Mouse (Mus musculus) thymus, postnatal 36 days (tissue): ENCODE data around the gene Agap1.

Experiments
- DNase-seq, 2 experiments: peaks; one replicate each; pipeline ENCODE4 v3.0.0; 2022; ENCODE audit warnings: mixed read lengths in 2 of 2

The Agap1 gene

DNA sequence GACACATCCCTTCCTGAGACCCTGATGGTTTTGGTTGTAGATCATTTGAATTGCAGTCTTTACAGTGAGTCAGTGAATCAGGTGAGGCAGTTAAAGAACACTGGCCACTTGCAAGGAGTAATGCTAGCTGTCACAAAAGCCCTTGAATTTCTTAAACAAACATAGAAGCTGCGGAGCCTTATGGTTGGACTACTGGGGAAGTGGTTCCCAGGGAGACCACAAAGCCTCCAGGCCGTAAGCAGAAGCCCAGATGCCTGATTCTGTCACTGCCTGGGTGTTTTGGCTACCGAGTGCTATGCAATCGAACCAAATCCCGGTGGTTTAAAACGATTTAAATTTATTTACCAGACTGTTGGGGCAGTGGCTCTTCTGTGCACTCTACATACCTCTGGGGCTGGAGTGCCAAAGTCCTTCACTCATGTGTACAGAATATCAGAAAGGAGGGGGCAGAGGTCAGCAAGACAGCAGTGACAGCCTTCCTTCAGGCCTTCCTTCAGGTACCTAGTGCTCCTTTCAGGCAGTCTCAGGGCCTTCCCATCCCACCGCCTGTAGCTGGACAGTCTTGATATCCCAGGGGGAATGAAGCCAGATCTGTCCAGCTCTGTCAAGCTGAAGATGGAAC is 264.3 kb downstream of the Agap1 start:
- no peak for DNase-seq

- no peak for DNase-seq
Measured at GRCm38 (mm10) chr1:89724141-89724540, 269.5 kb downstream of the Agap1 start.

GRCm38 (mm10) chr1:89724555-89724954 is 269.9 kb downstream of the Agap1 start:
- no peak for DNase-seq

DNA sequence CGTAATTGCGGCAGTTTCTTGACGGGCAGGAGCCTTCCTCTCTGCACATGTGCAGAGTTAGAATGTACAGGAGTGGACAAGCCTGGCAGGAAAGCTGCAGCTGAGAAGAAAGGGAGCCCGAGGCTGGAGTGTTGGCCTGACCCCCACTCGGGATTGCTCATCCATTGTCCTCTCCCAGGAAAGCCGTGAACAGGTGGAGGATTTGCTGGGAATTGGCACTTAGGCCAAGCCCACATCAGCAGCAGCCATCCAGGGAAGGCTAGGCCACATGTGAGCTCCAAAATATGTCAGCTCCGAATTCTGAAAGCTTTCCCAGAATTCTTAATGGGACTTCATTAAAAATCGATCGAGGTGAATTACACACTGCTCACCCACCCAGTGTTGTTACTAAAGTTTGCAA is 270.4 kb downstream of the Agap1 start:
- no peak for DNase-seq

- no peak for DNase-seq
Measured at GRCm38 (mm10) chr1:89728481-89728880, 273.9 kb downstream of the Agap1 start.

DNA sequence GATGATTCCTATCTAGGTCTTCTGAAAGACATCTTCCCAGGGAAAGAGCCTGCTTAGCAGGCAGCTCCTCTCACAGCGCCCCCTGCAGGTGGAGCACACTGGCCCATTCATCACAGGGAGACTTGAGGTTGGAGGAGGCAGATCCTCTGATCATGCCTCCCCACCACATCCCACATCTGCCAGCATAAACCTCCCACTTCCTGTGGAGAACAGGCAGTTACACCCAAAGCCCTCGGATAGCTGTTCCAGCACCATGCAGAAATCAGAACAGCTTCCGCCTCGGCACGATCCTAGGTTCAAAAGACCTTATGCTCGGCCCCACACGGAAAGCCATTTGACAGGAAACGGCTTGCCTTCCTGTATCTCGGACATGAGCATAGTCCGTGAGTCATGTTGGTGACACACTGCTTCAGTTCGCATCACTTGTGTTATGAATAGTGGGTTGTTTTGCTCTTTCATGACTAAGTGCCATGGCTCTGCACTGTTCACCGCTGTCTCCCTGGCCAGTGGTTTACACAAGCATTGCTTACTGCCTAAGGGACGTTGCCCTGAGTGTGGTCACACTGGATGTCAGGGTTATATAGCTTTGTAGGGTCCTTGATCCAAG is 276.1 kb downstream of the Agap1 start:
- peak; percentile 5 to 6 for DNase-seq

GRCm38 (mm10) chr1:89734368-89734767 is 279.8 kb downstream of the Agap1 start:
- DNase-seq: no peak

- DNase-seq: no peak
Measured at GRCm38 (mm10) chr1:89735146-89735545, 280.5 kb downstream of the Agap1 start.

DNA sequence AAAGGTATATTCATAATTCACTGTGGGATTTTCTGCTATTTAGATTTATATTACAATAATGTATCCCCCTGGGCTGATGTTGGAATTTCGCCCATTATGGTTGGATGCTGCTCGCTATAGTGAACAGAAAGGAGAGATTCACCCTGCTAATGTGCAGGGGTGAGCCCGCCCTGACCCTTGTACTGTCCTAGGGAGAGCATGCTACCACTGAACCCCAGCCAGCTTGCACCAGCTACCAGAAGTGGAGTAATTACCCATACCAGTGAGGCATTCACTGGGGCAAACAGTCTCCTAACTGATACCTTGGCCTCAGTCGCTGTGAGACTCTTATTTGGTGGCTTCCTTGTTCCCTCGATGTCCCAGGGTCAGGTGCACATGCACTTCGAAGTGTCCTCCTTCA is 281.4 kb downstream of the Agap1 start:
- DNase-seq: no peak

DNA sequence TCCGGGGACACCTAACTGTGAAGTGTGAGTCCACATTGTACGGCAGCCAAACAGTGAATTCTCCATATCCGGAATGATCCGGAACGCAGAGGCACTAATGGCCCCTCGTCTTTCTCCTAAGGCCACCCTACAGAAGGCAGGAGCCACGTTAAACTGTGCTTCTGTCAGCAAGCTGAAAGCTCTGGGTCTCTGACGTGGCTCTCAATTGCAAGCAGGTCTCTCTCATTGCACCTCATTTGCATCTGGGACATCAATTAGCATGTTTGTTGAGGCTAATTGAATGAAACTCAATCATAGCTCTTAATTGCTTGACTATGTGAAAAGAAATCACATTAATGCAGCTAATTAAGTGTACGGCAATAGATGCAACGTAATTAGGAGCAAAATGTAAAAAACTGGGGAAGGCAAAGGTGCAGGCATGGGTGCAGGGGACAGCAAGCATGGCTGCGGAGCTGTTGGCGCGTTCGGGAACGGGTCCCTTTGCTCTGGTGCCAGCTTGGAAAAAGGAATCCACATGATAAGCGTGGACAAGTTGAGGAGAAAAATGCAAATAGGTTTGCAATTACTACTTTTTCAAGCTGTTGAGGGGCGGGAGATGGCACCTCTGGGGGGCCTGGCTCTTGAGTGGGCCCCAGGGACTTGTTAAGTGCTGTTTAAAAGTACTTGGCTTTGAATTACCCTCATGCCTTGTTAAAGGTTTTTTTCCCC is 284.6 kb downstream of the Agap1 start:
- DNase-seq: no peak

- DNase-seq: no peak
Measured at GRCm38 (mm10) chr1:89739775-89740099, 285.1 kb downstream of the Agap1 start.

DNA sequence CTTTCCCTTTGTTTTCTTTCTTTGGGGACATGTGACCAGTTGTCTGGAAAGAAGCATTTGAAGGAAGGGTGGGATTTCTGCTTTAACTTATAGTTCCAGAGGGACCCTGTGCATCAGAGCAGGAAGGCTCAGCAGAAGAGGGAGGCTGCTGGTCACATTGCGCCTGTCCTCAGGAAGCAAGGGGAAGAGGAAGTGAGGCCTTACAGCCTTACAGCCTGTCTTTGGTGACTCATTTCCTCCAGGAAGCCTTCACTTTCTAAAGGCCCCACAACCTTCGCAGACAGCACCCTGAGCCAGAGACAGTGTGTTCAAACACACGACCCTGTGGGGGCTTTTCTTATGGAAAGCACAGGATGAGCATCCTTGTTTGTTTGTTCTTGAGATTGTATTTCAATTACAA is 287.8 kb downstream of the Agap1 start:
- DNase-seq: no peak

- no peak for DNase-seq
Measured at GRCm38 (mm10) chr1:89746171-89746570, 291.6 kb downstream of the Agap1 start.

- no peak for DNase-seq
Measured at GRCm38 (mm10) chr1:89749666-89750065, 295.1 kb downstream of the Agap1 start.

DNA sequence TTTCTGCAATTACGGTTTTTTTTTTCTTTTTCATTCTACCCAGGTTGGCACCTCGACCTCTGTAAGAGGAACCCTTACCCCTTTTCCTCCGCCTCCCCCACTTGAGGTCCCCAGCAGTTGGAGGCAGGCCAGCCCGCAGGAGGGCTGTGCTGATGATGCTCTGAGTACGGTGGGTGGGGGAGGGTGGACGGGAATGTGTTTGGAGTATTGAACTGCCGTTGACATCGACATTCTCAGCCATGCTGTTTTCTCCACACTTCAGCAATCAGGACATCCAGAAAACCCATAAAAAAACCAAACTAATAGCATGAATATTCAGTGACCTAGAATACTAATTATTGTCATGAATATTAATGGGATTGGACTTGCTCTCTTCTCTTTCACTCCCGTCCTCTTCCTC is 295.9 kb downstream of the Agap1 start:
- no peak for DNase-seq

DNA sequence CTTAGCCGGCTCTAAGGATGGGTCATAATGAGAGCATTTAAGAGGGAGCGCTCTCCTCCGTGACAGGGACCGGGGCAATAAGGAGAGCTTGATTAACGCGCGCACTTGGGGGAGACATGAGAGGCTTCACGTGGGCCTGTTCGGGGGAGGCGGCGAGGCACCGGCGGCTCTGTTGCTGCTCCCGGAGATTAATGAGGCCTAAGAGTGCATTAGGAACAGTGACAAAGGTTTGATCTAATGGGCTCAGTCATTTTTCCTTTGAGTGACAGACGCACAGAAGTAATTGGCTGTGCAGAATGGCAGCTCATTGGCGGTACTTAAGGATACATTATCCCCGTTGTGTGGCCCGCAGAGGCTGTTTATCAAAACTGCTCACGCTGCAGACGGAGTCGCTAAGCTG is 296.3 kb downstream of the Agap1 start:
- no peak for DNase-seq

DNA sequence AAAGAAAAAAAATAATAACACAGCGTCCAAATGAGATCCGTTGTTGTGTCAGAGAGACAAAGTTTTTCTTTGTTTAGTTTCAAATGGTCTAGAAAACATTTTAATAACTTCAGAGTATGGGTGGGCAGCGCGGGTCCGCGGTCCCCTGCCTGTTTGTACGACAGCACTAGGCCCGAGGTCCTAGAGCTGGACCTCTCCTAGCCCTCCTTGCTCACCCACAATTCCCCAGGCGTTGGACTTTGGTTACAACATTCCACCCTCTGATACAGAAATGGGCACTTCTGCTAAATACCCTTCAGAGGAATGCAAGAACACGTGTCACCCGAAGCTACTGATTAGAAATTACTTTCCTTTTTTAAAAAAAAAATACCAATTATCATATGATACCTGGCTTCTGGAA is 296.7 kb downstream of the Agap1 start:
- DNase-seq: no peak

DNA sequence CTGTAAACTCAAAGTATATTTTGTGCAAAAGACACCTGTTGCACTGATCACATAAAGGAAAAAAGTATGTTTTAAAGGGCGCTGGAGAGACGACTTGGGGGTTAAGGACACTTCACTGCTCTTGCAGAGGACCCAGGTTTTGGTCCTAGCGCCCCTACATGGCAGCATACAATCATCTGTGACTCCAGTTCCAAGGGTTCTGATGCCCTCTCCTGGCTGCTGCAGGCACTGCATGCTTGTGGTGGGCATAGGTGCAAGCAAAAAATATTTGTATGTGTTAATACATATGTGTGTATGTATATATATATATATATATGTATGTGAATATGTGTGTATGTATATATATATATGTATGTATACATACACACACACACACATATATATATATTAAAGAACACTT is 298.1 kb downstream of the Agap1 start:
- DNase-seq: peak in 1 of 2 experiments; percentile 7

DNA sequence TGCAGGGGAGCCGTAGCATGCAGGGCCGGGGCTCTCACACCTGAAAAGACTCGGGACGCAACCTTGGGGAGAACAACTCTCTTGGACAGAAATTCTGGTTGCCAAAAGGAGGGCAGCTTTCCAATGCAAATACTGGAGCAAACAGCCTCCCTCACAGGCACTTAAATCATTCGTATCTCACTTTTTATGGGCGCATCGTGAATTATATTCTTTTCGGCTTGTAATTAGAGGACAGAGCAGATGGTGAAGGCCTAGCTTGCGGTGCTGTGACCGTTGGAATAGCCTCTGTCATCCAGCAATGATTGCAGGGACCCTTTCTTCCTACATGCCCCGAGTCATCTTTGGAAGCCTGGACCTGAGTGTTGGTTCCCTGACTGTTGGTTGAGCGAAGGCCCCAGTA is 300.8 kb downstream of the Agap1 start:
- DNase-seq: no peak

- no peak for DNase-seq
Measured at GRCm38 (mm10) chr1:89756387-89756786, 301.8 kb downstream of the Agap1 start.

GRCm38 (mm10) chr1:89757545-89757944 is 302.9 kb downstream of the Agap1 start:
- DNase-seq: peak; percentile 7 to 18

GRCm38 (mm10) chr1:89763912-89764311 is 309.3 kb downstream of the Agap1 start:
- DNase-seq: no peak

GRCm38 (mm10) chr1:89766891-89767290 is 312.3 kb downstream of the Agap1 start:
- no peak for DNase-seq

DNA sequence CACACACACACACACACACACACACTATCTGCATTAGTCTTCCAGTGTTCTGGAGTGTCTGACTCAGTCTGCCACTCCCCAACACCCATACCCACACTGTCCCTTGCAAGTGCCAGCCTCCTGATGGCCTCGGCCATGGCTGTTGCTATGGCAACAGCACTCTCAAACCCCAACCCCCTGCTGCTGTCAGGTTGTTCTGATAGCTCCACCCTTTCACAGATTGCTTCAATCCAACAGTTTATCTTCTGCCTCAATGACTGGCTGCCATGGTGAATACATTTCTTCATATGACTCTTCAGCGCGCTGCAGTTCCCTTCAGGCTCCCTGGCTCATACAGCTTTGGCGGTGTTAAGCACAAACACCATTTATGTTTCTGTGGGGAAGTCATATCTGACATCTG is 315.0 kb downstream of the Agap1 start:
- DNase-seq: no peak

DNA sequence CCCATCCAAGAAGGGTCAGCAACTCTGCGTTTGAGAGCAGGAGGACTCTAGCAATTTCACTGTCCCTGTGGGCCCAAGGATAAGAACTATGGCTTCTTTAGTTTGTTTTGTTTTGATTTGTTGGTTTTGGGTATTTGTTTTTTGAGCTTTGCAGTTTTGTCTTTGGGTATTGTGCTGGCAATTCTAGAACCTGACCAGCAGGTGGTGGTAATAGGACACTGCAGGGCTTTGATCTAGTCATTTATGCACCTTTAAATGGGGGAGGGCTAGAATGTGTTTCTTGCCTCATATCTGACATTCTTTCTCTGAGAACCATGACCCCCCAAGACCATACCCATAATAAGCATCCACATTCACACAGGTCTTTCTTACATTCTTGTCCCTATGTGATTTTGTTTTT is 315.7 kb downstream of the Agap1 start:
- DNase-seq: no peak
